Mouse (Mus musculus) intestine, embryonic 15.5 days (tissue): Measurements from ENCODE around the gene Prmt2. TPM values are rescaled to one million over a fixed set of nuclear protein-coding genes. Genes with fewer than 3 reads are reported as not detected.

Source experiments
- ATAC-seq: fragments of 200-750 bp; cut with Nextera tagmentation; 2 replicates; pipeline ENCODE4 v1.8.0; 2017; ENCODE audit warnings: moderate TSS enrichment, moderate library complexity
- H3K27ac ChIP-seq: fragments of 300-500 bp; sonication (generic); 2 replicates; pipeline ENCODE4 v1.5.1; 2015; ENCODE audit warnings: mild to moderate bottlenecking, inconsistent platforms
- H3K27me3 ChIP-seq: fragments of 300-500 bp; sonication (generic); replicated peaks from 2 replicates; pipeline ENCODE4 v1.6.1; 2015; ENCODE audit warnings: inconsistent platforms
- H3K36me3 ChIP-seq: fragments of 300-500 bp; sonication (generic); 2 replicates; pipeline ENCODE4 v1.6.1; 2015; ENCODE audit warnings: inconsistent platforms
- H3K4me1 ChIP-seq: fragments of 300-500 bp; sonication (generic); replicated peaks from 2 replicates; pipeline ENCODE4 v1.6.1; 2015; ENCODE audit warnings: inconsistent platforms
- H3K4me2 ChIP-seq: fragments of 300-500 bp; sonication (generic); replicated peaks from 2 replicates; pipeline ENCODE4 v1.6.1; 2015; ENCODE audit warnings: mild to moderate bottlenecking, inconsistent platforms
- H3K4me3 ChIP-seq: fragments of 300-500 bp; sonication (generic); replicated peaks from 2 replicates; pipeline ENCODE4 v1.5.1; 2015; ENCODE audit warnings: inconsistent platforms
- H3K9ac ChIP-seq: fragments of 300-500 bp; sonication (generic); 2 replicates; pipeline ENCODE4 v1.6.1; 2015; ENCODE audit warnings: inconsistent platforms
- H3K9me3 ChIP-seq: fragments of 300-500 bp; sonication (generic); 2 replicates; pipeline ENCODE4 v1.6.1; 2016; ENCODE audit warnings: inconsistent platforms
- WGBS: fragments of 180-500 bp; shearing (Covaris S2); methylation state at CpG from one replicate; pipeline ENCODE4 v1.1.7; 2015; 5-methylcytosine and 5-hydroxymethylcytosine counted together
- polyA plus RNA-seq: library from polyadenylated mRNA; unstranded; fragments of >200 nt; fragmentation: Nextera tagmentation; extraction: Ambion mirVana; gene quantifications from 2 replicates; pipeline ENCODE4 v1.2.1, GENCODE M21; 2015

The Prmt2 gene
- polyA plus RNA-seq, 1 experiment from 2014 or later = 42.6 TPM

DNA sequence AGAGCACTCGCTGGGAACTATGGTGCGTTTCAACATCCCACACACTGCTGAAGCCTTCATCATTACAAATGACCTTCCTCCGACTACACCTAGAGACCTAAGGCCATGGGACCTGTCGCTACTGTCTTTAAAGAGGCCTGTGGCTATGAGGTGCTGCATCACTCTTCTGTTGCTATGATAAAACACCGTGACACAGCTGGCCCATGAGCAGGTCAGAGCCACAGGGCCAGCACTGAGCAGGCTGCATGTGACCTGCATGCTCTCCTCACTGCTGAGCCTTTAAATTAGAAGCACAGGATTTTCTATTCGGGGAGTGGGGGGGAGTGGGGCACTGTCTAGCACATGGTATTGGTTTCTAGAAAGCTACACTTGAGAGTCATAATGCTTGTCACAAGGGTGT is 25.5 kb downstream of the Prmt2 start:
- no peak for ATAC-seq
- H3K27me3 ChIP-seq = no peaks in the 10 kb centered on the region
- no peak overlapping the region for H3K9ac ChIP-seq
- H3K4me3 ChIP-seq = no peak overlapping the region
- no peaks in the 10 kb centered on the region for H3K4me1 ChIP-seq
- H3K36me3 ChIP-seq = peaks cover 33% of the 10 kb centered on the region
- H3K4me2 ChIP-seq = no peak overlapping the region
- 91% methylated on average over 6 of the region's 6 CpGs for WGBS
- H3K27ac ChIP-seq = no peak overlapping the region
- 0 out of 2 replicates have a peak, but pooled peaks cover 5% of the 10 kb centered on the region for H3K9me3 ChIP-seq

DNA sequence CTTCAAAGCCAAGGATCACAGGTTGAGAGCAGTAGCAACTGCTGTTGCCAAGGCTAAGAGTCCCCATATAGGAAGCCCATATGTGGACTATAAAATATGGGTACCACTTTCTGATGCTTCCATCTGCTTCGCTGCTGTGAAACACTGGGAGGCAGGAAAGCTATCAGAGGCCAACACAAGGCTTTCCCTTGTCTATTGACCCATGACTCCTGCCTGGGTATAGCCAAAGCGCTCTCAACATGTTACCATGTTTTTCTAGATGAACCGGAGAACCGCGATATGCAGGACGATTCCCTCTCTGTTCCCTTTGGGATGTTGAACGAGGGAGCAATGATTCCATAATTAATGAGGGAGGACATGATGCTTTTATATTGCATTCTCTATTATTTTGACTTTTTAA is 26.9 kb downstream of the Prmt2 start:
- H3K4me3 ChIP-seq = no peak overlapping the region
- no peak for ATAC-seq
- H3K36me3 ChIP-seq = peaks cover 27% of the 10 kb centered on the region
- 0 out of 2 replicates have a peak, but pooled peaks cover 5% of the 10 kb centered on the region for H3K9me3 ChIP-seq
- no peaks in the 10 kb centered on the region for H3K4me1 ChIP-seq
- no peak overlapping the region for H3K27ac ChIP-seq
- H3K9ac ChIP-seq = no peak overlapping the region
- no peaks in the 10 kb centered on the region for H3K27me3 ChIP-seq
- WGBS = 97% methylated on average over 7 of the region's 7 CpGs
- no peak overlapping the region for H3K4me2 ChIP-seq

DNA sequence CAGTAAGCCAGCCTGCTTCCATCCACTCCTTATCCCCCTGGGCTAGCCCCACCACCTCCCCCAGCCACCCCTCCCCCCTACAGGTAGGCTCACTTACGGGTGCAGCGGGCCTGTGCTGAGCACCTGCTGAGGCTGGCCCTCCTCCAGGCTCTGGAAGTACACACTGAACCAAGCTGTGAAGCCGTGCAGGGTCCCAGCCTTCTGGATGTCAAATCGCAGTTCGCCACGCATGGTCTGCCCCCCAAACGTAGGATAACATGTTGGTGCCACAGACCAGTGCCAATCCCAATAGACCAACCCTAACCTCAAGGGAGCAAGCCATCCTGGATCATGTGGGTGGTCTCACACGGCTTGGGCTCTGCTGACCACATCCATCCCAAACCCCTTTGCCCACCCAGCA is 28.4 kb downstream of the Prmt2 start:
- Histone ChIP-seq H3K27me3 (no peaks in the 10 kb centered on the region), H3K4me1 (no peaks in the 10 kb centered on the region), H3K27ac (no peak overlapping the region), H3K4me3 (no peak overlapping the region), H3K9me3 (no peaks in the 10 kb centered on the region), H3K4me2 (no peak overlapping the region), H3K9ac (no peak overlapping the region), H3K36me3 (peaks cover 13% of the 10 kb centered on the region; the same call in 1 of the 2 replicates)
- ATAC-seq = no peak
- 90% methylated on average over 8 of the region's 8 CpGs for WGBS

DNA sequence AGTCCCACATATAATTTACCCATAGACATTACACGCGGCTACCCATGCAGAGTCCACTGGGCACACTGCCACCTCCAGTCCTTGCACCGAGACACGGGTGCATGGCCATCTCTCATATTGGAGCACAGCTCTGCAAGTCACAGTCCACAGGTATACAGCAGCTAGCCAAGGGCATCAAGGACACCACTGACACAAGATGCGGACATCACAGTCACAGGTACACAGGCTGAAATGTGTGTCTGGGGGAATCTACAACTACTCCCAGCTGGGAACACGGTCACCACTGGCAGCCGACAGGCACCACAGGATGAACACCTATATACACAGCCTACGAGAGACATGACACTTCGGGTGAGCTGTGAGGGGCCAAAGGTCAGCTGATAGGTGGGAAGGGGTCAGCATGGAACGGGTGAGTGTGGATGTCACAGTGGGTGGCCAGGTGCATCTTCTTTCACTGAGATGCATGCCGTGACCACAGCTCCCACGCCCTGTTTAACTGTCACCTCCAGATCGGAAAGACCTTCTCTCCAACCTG is 30.3 kb downstream of the Prmt2 start:
- WGBS = 90% methylated on average over 13 of the region's 13 CpGs
- H3K9me3 ChIP-seq = no peaks in the 10 kb centered on the region
- no peaks in the 10 kb centered on the region for H3K4me1 ChIP-seq
- no peaks in the 10 kb centered on the region for H3K27me3 ChIP-seq
- no peak overlapping the region for H3K4me2 ChIP-seq
- no peak overlapping the region for H3K9ac ChIP-seq
- H3K36me3 ChIP-seq = peaks cover 8% of the 10 kb centered on the region; the same call in 1 of the 2 replicates
- no peak overlapping the region for H3K27ac ChIP-seq
- no peak for ATAC-seq
- H3K4me3 ChIP-seq = no peak overlapping the region

DNA sequence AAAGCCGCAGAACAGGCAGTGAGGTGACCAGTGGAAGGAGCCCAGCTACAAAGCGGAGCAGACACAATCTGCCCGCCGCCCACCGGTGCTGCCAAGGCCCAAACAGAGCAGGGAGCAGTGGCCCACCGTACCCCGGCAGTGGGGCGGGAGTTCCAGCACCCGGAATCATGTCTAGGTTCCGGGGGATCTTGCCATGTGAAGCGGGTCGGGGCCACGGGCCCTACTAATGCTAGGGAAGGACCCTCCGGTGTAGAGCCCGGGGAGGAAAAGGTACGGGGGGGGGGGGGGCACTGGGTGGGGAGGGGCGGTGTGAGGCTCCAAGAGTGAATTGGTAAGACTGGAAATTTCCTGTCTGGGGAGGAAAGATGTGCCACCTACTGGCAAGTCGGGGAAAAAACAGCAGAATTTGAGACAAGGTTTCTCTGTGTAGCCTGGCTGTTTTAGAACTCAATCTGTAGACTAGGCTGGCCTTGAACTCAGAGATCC is 33.8 kb downstream of the Prmt2 start:
- Histone ChIP-seq H3K4me1 (no peaks in the 10 kb centered on the region), H3K36me3 (peaks cover 8% of the 10 kb centered on the region; the same call in 1 of the 2 replicates), H3K4me3 (peak overlapping the region; percentile 37), H3K9ac (peak overlapping the region; percentile 28; the same call in 1 of the 2 replicates), H3K27ac (no peak overlapping the region), H3K9me3 (no peaks in the 10 kb centered on the region), H3K4me2 (peak overlapping the region; percentile 66), H3K27me3 (no peaks in the 10 kb centered on the region)
- ATAC-seq = peak; percentile 28; the same call in 1 of the 2 replicates
- 16% methylated on average over 17 of the region's 18 CpGs for WGBS

DNA sequence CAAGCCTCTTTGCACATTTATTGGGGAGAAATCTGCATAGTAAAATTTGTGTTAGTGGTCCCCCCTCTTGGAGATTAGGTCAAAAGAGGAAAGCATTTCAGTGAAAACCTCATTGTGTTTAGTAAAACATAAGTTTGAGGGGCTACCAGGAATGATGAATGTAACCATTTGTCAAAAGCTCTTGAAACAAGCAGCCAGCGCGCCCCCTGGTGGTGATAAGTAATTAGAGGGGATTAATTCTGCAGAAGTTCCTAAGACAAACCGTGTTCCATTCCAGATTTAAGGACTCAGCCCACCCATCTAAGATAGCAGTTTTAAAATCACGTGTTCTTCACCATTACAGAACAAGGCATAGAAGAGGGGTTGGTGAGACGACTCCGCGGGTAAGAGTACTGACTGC is 35.7 kb downstream of the Prmt2 start:
- no peak for ATAC-seq
- H3K9me3 ChIP-seq = no peaks in the 10 kb centered on the region

DNA sequence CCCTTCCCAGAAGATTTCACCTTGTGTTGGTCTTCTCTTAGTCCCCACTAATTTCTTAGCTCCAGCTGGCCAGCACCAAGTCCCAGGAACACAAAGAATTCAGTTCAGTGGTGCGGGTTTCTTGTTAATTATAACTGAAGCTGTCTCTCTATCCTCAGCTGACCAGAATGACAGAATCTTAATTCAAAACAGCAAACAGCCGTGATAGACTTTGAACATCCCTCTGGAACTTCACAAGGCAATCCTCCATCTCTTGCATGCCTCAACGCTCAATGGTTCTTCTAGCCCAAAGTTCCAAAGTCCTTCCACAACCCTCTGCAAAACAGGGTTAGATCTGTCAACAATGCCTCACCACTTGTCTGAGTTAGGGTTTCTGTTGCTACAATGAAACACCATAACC is 36.2 kb downstream of the Prmt2 start:
- WGBS = 82% methylated on average over 3 of the region's 3 CpGs
- Histone ChIP-seq H3K4me1 (no peaks in the 10 kb centered on the region), H3K4me2 (no peak overlapping the region), H3K9ac (no peak overlapping the region), H3K27ac (no peak overlapping the region), H3K4me3 (no peak overlapping the region), H3K36me3 (no peaks in the 10 kb centered on the region), H3K9me3 (no peaks in the 10 kb centered on the region), H3K27me3 (no peaks in the 10 kb centered on the region)
- no peak for ATAC-seq

More for the DNA sequence above, 35.7 kb downstream of the Prmt2 start:
- WGBS = 17% methylated on average over 7 of the region's 7 CpGs
- Histone ChIP-seq H3K4me2 (no peak overlapping the region), H3K27me3 (no peaks in the 10 kb centered on the region), H3K9ac (no peak overlapping the region), H3K4me3 (no peak overlapping the region), H3K27ac (no peak overlapping the region), H3K36me3 (no peaks in the 10 kb centered on the region), H3K4me1 (no peaks in the 10 kb centered on the region)

DNA sequence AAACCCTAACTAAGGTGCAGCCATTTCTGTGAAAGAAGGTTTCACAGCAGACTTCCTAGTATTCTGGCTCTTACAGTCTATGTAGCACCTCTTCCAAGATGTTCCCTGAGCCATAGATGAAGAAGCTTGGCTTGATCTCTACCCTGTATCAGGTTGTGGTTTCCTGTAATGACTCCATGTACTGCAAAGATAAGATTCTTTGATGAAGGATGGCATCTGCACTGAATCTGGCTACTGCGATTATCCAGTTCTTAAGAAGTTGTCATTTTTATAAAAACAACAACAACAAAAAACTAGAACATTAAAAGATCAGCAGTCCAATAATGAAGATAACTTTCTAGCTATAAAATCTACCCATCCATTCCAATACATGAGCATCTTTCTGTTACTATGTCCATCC is 49.7 kb downstream of the Prmt2 start:
- H3K4me2 ChIP-seq = no peak overlapping the region
- H3K27me3 ChIP-seq = no peaks in the 10 kb centered on the region
- no peak overlapping the region for H3K4me3 ChIP-seq
- no peaks in the 10 kb centered on the region for H3K9me3 ChIP-seq
- H3K4me1 ChIP-seq = no peaks in the 10 kb centered on the region
- 93% methylated on average over 1 of the region's 1 CpGs for WGBS
- H3K9ac ChIP-seq = no peak overlapping the region
- no peak overlapping the region for H3K27ac ChIP-seq
- no peak for ATAC-seq
- H3K36me3 ChIP-seq = no peaks in the 10 kb centered on the region

DNA sequence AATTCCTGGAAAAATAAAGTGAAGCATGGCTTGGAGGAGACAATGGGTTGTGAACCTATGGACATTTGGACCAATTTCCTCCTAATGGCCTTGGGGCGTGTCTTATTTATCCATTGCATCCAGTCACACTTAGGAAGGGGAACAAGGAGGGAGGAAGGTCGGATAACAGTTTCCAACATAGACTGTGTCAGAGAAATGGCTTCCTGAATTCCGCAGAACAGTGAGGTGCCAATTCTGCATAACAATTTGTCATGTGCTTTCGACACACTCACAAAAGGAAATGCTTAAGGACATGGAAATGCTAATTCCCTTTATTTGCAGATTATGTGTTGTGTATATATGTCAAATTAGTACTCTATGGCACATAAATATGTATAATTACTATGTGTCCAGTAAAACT is 52.4 kb downstream of the Prmt2 start:
- H3K4me1 ChIP-seq = no peaks in the 10 kb centered on the region
- no peaks in the 10 kb centered on the region for H3K9me3 ChIP-seq
- H3K4me2 ChIP-seq = no peak overlapping the region
- no peak for ATAC-seq
- no peak overlapping the region for H3K4me3 ChIP-seq
- no peaks in the 10 kb centered on the region for H3K27me3 ChIP-seq
- 75% methylated on average over 4 of the region's 4 CpGs for WGBS
- no peak overlapping the region for H3K27ac ChIP-seq
- H3K9ac ChIP-seq = no peak overlapping the region
- H3K36me3 ChIP-seq = no peaks in the 10 kb centered on the region

DNA sequence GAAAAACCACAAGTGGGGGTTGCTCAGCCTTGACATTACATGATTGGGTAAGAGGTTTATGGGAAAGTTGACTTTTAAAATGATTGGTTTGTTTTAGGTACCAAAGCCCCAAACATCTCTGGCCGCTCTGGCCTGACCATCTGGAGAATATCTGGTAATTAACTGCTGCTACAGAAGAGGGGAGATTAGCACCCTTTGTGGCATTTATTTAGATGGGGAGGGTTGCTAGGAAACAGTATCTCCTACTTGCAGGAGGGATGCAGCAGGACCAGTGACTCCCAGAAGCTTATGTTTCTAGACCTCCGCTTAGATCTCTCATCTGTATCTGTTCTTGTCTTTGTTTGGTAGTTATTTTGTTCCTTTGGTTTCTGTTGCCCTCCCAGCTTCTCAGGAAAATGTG is 62.8 kb downstream of the Prmt2 start:
- H3K4me1 ChIP-seq = no peaks in the 10 kb centered on the region
- 47% methylated on average over 2 of the region's 2 CpGs for WGBS
- no peak for ATAC-seq

DNA sequence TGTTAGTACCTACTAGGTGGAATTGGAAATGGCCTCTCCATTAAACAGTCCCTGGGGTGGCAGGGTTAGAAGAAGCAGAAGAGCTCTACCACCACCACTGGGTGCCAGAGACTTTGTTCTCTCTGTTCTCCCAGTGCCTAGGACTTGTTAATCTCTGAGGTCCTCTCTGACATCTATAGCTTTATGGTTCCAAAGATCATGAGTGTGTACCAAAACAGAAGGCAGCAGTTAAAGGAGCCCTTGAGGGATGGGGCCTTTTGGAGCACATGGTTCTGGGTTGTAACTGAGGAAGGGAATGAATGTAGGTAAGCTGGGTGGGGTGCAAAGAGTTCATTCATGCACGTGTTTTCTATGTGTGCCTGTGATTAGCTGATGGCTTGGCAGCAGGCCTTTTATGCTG is 79.7 kb downstream of the Prmt2 start:
- 25% methylated on average over 1 of the region's 1 CpGs for WGBS
- Histone ChIP-seq H3K4me2 (0 out of 2 replicates have a peak overlapping the region, but pooled peaks have one; percentile 18), H3K4me1 (no peaks in the 10 kb centered on the region), H3K9me3 (no peaks in the 10 kb centered on the region), H3K9ac (no peak overlapping the region), H3K4me3 (no peak overlapping the region), H3K36me3 (no peaks in the 10 kb centered on the region), H3K27me3 (no peaks in the 10 kb centered on the region), H3K27ac (peak overlapping the region; percentile 42)
- ATAC-seq = peak; percentile 89

More for the DNA sequence above, 62.8 kb downstream of the Prmt2 start:
- Histone ChIP-seq H3K9ac (no peak overlapping the region), H3K27ac (no peak overlapping the region), H3K9me3 (no peaks in the 10 kb centered on the region), H3K36me3 (no peaks in the 10 kb centered on the region), H3K27me3 (no peaks in the 10 kb centered on the region), H3K4me2 (no peak overlapping the region), H3K4me3 (no peak overlapping the region)

DNA sequence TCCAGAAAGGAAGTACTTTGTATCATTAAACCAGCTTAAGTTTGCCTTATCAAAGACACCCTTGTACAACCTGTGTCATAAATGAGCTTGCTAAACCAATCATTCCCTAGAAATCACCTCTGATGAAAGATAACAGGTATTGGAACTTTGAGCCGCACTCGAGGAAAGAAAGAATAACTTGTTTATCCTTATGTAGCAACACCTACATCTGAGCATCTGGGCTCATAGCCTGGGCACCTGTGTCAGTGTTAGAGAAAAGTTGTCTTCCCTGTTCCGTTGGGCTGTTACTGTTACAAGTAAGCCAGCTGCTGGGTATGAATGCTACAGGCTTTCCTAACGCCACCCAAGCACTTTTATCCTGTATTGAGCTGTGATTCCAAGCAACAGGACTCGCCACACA is 80.1 kb downstream of the Prmt2 start:
- peak; percentile 89 for ATAC-seq
- Histone ChIP-seq H3K36me3 (no peaks in the 10 kb centered on the region), H3K27ac (peak overlapping the region; percentile 42), H3K4me2 (0 out of 2 replicates have a peak overlapping the region, but pooled peaks have one; percentile 18), H3K9ac (no peak overlapping the region), H3K9me3 (no peaks in the 10 kb centered on the region), H3K4me1 (no peaks in the 10 kb centered on the region), H3K27me3 (no peaks in the 10 kb centered on the region), H3K4me3 (no peak overlapping the region)
- WGBS = 60% methylated on average over 5 of the region's 5 CpGs
